Mouse (Mus musculus) embryonic fibroblast, embryonic 13.5 days (primary cell): Measurements from ENCODE around the gene Tcte1. TPM values are rescaled to one million over a fixed set of nuclear protein-coding genes. Genes with fewer than 3 reads are reported as not detected.

Experiments used
- H3K27ac ChIP-seq: 2 replicates; pipeline ENCODE4 v1.5.1; 2012; ENCODE audit warnings: low read length, control low read depth, inconsistent platforms; ENCODE audit not compliant: insufficient read depth
- H3K4me1 ChIP-seq: 2 replicates; pipeline ENCODE4 v1.6.1; 2011; ENCODE audit warnings: low read length; ENCODE audit not compliant: control insufficient read depth, insufficient read depth
- H3K4me3 ChIP-seq: 2 replicates; pipeline ENCODE4 v1.5.1; 2011; ENCODE audit warnings: mild to moderate bottlenecking, control low read depth, low read length; ENCODE audit not compliant: insufficient read depth
- CTCF ChIP-seq: IDR thresholded peaks from 2 replicates; pipeline ENCODE4 v1.5.1; 2011; ENCODE audit warnings: mild to moderate bottlenecking, control low read depth, low read length, moderate library complexity, borderline replicate concordance; ENCODE audit not compliant: insufficient read depth
- POLR2A ChIP-seq: IDR thresholded peaks from 2 replicates; pipeline ENCODE4 v1.6.1; 2011; ENCODE audit warnings: low read depth, mild to moderate bottlenecking, control low read depth, low read length, moderate library complexity
- polyA plus RNA-seq: library from polyadenylated mRNA; stranded (reverse); fragments of >200 nt; gene quantifications from 2 replicates; pipeline ENCODE4 v1.2.4, GENCODE M21; 2011; ENCODE audit warnings: low read depth; ENCODE audit not compliant: missing spikeins, insufficient read length

The Tcte1 gene
- polyA plus RNA-seq, 1 experiment, result not detected

DNA sequence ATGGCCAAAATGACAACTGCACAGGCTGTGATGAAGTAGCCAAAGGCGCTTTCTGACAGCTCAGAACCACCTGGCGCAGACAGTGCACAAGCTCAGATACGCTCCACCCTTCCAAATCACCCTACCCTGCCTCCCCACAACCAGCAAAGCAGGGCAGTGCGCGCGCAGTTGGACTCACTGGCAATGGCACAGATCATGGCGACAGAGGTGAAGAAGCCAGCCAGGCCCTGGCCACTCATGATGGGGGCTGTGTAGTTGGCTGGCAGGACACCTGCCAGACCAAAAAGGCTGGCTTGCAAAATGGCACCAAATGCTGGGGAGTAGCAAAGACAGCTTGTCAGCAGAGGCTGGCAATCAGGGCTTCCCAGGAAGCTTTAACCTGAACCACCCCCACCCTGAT lies 66.0 kb downstream of the Tcte1 start:
- TF ChIP-seq CTCF (no peak), POLR2A (no peak)
- no peak overlapping the region for H3K4me3 ChIP-seq
- peaks cover 4% of the 10 kb centered on the region for H3K4me1 ChIP-seq
- H3K27ac ChIP-seq, result no peak overlapping the region

DNA sequence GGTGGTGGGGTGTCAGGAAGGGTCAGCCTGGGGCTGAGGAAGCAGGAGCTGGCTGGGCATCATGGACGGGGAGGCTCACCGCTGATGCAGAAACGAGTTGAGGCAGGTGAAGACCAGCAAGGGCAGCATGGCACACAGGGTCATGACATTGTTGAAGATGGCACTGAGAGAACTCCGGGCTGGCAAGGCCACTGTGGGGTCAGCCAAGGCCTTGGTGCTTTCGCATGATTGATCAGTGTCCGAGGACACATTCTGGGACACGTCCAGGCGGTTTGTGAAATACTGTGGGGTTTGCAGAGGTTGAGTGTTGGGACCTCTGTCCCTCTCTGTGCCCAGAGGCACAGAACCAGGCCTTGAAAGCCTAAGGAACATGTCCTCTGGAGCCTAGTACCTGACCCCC lies 66.6 kb downstream of the Tcte1 start:
- TF ChIP-seq POLR2A (no peak), CTCF (no peak)
- Histone ChIP-seq H3K4me3 (no peak overlapping the region), H3K27ac (no peak overlapping the region), H3K4me1 (peaks cover under 1% of the 10 kb centered on the region; the same call in 1 of the 2 replicates)

- Histone ChIP-seq H3K27ac (no peak overlapping the region), H3K4me1 (no peaks in the 10 kb centered on the region; the same call in 1 of the 2 replicates), H3K4me3 (no peak overlapping the region)
- TF ChIP-seq POLR2A (no peak), CTCF (no peak)
Observed at GRCm38 (mm10) chr17:45590410-45590809, 67.2 kb downstream of the Tcte1 start.

DNA sequence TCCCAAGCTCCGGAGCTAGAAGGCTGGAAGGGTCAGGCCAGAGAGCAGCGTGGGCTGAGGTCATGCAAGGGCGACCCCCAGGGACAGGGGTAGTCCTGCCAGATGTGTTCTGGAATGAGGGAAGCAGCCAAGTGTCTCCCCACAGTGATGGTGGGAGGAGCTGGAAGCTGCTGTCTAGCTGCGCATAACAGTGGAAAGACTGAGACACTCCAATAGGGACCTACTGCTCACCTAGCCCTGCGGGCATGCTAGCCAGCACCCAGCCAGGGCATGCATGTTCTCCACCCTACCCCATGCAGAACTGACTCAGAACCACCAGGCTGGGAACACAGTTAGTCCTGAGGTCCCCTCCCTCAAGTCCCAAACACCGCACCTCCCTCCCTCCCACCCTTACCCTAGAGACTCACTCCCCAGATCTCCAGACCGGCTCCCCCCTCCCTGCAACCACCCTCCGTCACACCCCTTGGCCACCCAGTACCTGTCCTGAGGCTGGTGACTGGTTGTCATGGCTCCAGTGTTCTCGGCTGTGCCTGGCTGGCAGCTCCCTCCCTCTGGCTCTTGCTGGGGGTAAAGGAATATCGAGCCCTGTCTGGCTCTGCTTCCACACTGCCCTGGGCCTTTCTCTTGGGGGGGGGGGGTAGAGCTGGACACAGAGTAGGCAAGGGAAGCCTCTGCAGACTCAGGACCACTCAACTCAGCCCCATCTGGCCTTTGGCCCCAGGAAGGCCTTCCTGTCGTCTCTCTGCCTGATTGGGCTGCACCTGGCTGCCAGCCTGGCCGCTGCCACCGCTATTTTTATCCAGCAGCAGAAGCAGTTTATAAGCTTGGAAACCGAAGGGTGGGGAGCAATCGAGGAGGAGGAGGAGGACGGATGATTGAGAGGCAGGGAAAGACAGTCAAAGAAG lies 68.7 kb downstream of the Tcte1 start:
- TF ChIP-seq CTCF (no peak), POLR2A (no peak)
- H3K4me3 ChIP-seq, result no peak overlapping the region
- peaks cover 4% of the 10 kb centered on the region; the same call in 1 of the 2 replicates for H3K4me1 ChIP-seq
- no peak overlapping the region for H3K27ac ChIP-seq

Other genes with a start within 250 kb of the Tcte1 start
- 38.6 and 52.1 TPM in 2 replicates for gene Cdc5l, start 89.7 kb upstream of the Tcte1 start, polyA plus RNA-seq
- 0.58 TPM in 1 of 2 replicates, not detected in the other for gene Spats1, start 48.0 kb upstream of the Tcte1 start, polyA plus RNA-seq
- gene Aars2, start 16.6 kb upstream of the Tcte1 start, polyA plus RNA-seq, result 6.7 and 7.3 TPM in 2 replicates
- gene Tmem151b, start 26.2 kb downstream of the Tcte1 start, polyA plus RNA-seq, result 0.47 and 0.81 TPM in 2 replicates
- 4.3 and 6.2 TPM in 2 replicates for gene Nfkbie, start 32.3 kb downstream of the Tcte1 start, polyA plus RNA-seq
- gene Slc35b2, start 40.4 kb downstream of the Tcte1 start, polyA plus RNA-seq, result 61.1 and 65.3 TPM in 2 replicates
- gene Hsp90ab1, start 49.8 kb downstream of the Tcte1 start, polyA plus RNA-seq, result 1,481 and 1,562 TPM in 2 replicates
- gene Slc29a1, start 76.2 kb downstream of the Tcte1 start, polyA plus RNA-seq, result 81.9 and 90.3 TPM in 2 replicates
- not detected in 2 replicates for gene Mymx, start 78.7 kb downstream of the Tcte1 start, polyA plus RNA-seq
- gene Capn11, start 135.9 kb downstream of the Tcte1 start, polyA plus RNA-seq, result not detected in 2 replicates
- 38.9 and 39.0 TPM in 2 replicates for gene Mrpl14, start 162.9 kb downstream of the Tcte1 start, polyA plus RNA-seq
- 42.8 and 54.0 TPM in 2 replicates for gene Tmem63b, start 163.5 kb downstream of the Tcte1 start, polyA plus RNA-seq
- gene 1600014C23Rik, start 210.4 kb downstream of the Tcte1 start, polyA plus RNA-seq, result not detected in 2 replicates